Mouse (Mus musculus): ENCODE measurements around the gene AC124108.1. TPM values are rescaled to one million over a fixed set of nuclear protein-coding genes. Genes with fewer than 3 reads are reported as not detected.

The AC124108.1 gene
- polyA plus RNA-seq (2015; fragmentation: Nextera tagmentation; extraction: Ambion mirVana), result 0.52 and 0.69 TPM in 2 replicates

DNA sequence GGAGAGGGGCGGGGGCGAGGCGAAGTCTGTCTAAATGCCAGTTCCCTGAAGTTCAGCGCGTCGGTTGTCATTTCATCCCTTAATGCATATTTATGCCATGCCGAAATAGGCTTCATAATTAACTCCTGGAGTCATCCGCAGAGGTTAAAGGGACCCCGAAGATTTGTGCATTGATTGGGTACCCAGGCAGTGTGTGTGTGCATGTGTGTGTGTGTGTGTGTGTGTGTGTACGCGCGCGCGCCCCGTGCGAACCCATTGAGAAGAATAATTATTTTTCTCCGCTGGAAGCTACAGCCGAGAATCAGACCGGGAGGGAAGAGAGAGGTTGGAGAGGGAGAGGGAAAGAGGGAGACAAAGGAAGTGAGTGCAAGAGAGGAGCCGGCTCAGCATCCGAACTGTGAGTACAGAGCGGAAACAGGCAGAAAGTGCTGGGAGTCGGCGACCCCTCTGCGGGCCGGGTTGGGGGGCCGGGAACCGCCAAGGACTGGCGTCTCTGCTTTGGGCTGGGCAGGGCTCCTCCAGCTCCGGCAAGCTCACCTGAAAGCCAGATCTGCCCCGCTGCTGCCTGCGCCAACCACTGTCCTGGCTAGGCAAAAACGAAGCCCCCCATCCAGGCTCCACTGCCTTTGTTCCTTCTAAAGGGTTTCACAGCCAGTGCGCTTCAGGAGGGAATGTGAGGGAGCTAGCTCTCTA is at the start of gene AC124108.1, which contains the start of gene Lemd1:
AC124108.1 (plus strand) TSS at position 365 of the 693 bp plus-strand sequence.
Lemd1 (plus strand) TSS at position 339 of the 693 bp plus-strand sequence.
- Histone ChIP-seq H3K36me3 (no peaks in the 10 kb centered on the region), H3K9ac (peak within 1 kb of the TSS; percentile 63), H3K4me3 (peak within 1 kb of the TSS; percentile 62), H3K27me3 (peaks cover 81% of the 10 kb centered on the region), H3K27ac (peak within 1 kb of the TSS; percentile 94), H3K9me3 (no peaks in the 10 kb centered on the region), H3K4me1 (peaks cover 58% of the 10 kb centered on the region), H3K4me2 (peak within 1 kb of the TSS; percentile 98)
- WGBS, result under 1% methylated on average over 34 of the region's 34 CpGs
- no peak for ATAC-seq (ENCODE audit: borderline replicate concordance, extremely low read depth, low FRiP score, low TSS enrichment)

GRCm38 (mm10) chr1:132141753-132142152 is 49.5 kb upstream of the AC124108.1 start:
- Histone ChIP-seq H3K27ac (no peak overlapping the region), H3K9ac (no peak overlapping the region), H3K36me3 (no peaks in the 10 kb centered on the region), H3K4me1 (peaks cover 24% of the 10 kb centered on the region), H3K4me3 (no peak overlapping the region), H3K9me3 (no peaks in the 10 kb centered on the region), H3K27me3 (no peaks in the 10 kb centered on the region), H3K4me2 (no peak overlapping the region)
- ATAC-seq (ENCODE audit: borderline replicate concordance, extremely low read depth, low FRiP score, low TSS enrichment), result no peak
- whole genome bisulfite sequencing, result 68% methylated on average over 13 of the region's 13 CpGs

GRCm38 (mm10) chr1:132143079-132143478 is 48.2 kb upstream of the AC124108.1 start:
- no peaks in the 10 kb centered on the region for H3K27me3 ChIP-seq
- H3K4me3 ChIP-seq, result no peak overlapping the region
- H3K9me3 ChIP-seq, result no peaks in the 10 kb centered on the region
- H3K9ac ChIP-seq, result no peak overlapping the region
- 31% methylated on average over 5 of the region's 5 CpGs for WGBS
- H3K36me3 ChIP-seq, result no peaks in the 10 kb centered on the region
- H3K4me2 ChIP-seq, result no peak overlapping the region
- H3K4me1 ChIP-seq, result peaks cover 21% of the 10 kb centered on the region
- H3K27ac ChIP-seq, result no peak overlapping the region
- no peak for ATAC-seq (ENCODE audit: borderline replicate concordance, extremely low read depth, low FRiP score, low TSS enrichment)

GRCm38 (mm10) chr1:132143730-132144129 is 47.5 kb upstream of the AC124108.1 start:
- peaks cover 14% of the 10 kb centered on the region; the same call in 1 of the 2 replicates for H3K4me1 ChIP-seq
- no peaks in the 10 kb centered on the region for H3K9me3 ChIP-seq
- H3K9ac ChIP-seq, result no peak overlapping the region
- ATAC-seq (ENCODE audit: borderline replicate concordance, extremely low read depth, low FRiP score, low TSS enrichment), result no peak
- 64% methylated on average over 4 of the region's 4 CpGs for WGBS
- no peak overlapping the region for H3K27ac ChIP-seq
- H3K4me2 ChIP-seq, result no peak overlapping the region
- no peaks in the 10 kb centered on the region for H3K36me3 ChIP-seq
- no peaks in the 10 kb centered on the region for H3K27me3 ChIP-seq
- H3K4me3 ChIP-seq, result no peak overlapping the region

GRCm38 (mm10) chr1:132144223-132144622 is 47.0 kb upstream of the AC124108.1 start:
- no peaks in the 10 kb centered on the region for H3K27me3 ChIP-seq
- H3K9ac ChIP-seq, result no peak overlapping the region
- no peak overlapping the region for H3K4me2 ChIP-seq
- no peak overlapping the region for H3K27ac ChIP-seq
- H3K4me3 ChIP-seq, result no peak overlapping the region
- H3K4me1 ChIP-seq, result 0 out of 2 replicates have a peak, but pooled peaks cover 10% of the 10 kb centered on the region
- WGBS, result 26% methylated on average over 2 of the region's 2 CpGs
- H3K9me3 ChIP-seq, result no peaks in the 10 kb centered on the region
- no peaks in the 10 kb centered on the region for H3K36me3 ChIP-seq
- no peak for ATAC-seq (ENCODE audit: borderline replicate concordance, extremely low read depth, low FRiP score, low TSS enrichment)

GRCm38 (mm10) chr1:132144837-132145236 is 46.4 kb upstream of the AC124108.1 start:
- H3K27ac ChIP-seq, result no peak overlapping the region

DNA sequence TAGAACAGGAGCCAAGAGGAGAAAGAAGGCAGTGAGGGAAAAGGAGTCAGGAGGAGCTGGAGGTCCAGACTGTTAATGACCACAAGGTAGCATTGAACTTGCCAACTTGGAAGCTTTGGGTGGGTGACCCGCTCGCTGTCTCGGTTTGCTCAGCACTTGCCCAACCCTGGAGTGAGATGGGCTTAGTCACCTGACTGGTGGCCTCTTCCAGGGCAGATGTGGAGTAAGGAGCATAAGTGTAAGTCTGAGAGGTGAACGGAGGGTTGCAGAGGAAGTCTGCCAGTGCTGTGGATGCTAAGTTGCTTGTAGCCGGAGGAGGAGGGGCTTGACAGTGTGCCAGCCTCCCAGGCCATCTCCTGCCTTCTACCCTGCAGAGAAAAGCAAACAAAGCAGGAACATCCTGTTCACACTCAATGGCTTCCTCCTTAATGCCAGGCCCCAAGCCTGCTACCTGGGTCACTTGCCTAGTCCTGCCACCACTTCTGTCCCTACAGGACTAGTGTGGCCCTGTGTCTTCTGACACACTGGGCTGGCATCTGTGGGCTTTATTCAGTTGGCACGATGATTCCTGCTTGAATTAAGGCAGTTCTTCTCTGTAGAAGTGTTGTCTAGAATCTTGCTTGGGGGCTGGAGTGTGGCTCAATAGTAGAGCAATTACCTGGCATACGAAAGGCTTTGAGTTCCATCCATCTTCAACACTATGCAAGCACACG is 45.1 kb upstream of the AC124108.1 start:
- ATAC-seq (ENCODE audit: borderline replicate concordance, extremely low read depth, low FRiP score, low TSS enrichment), result no peak

More at GRCm38 (mm10) chr1:132144837-132145236, 46.4 kb upstream of the AC124108.1 start:
- H3K9ac ChIP-seq, result no peak overlapping the region
- no peaks in the 10 kb centered on the region; the same call in 1 of the 2 replicates for H3K27me3 ChIP-seq
- ATAC-seq (ENCODE audit: borderline replicate concordance, extremely low read depth, low FRiP score, low TSS enrichment), result no peak
- H3K4me2 ChIP-seq, result no peak overlapping the region
- H3K36me3 ChIP-seq, result no peaks in the 10 kb centered on the region
- H3K4me3 ChIP-seq, result no peak overlapping the region
- WGBS, result 70% methylated on average over 3 of the region's 3 CpGs
- H3K9me3 ChIP-seq, result no peaks in the 10 kb centered on the region
- 0 out of 2 replicates have a peak, but pooled peaks cover 10% of the 10 kb centered on the region for H3K4me1 ChIP-seq

GRCm38 (mm10) chr1:132149410-132149809 is 41.8 kb upstream of the AC124108.1 start:
- no peak for ATAC-seq (ENCODE audit: borderline replicate concordance, extremely low read depth, low FRiP score, low TSS enrichment)
- 80% methylated on average over 2 of the region's 2 CpGs for WGBS
- H3K4me1 ChIP-seq, result peaks cover 34% of the 10 kb centered on the region
- no peaks in the 10 kb centered on the region; the same call in 1 of the 2 replicates for H3K27me3 ChIP-seq
- no peaks in the 10 kb centered on the region for H3K9me3 ChIP-seq
- no peaks in the 10 kb centered on the region for H3K36me3 ChIP-seq
- H3K4me2 ChIP-seq, result no peak overlapping the region
- no peak overlapping the region for H3K4me3 ChIP-seq
- no peak overlapping the region for H3K27ac ChIP-seq
- H3K9ac ChIP-seq, result no peak overlapping the region

More for the DNA sequence above, 45.1 kb upstream of the AC124108.1 start:
- 80% methylated on average over 8 of the region's 8 CpGs for WGBS
- H3K9me3 ChIP-seq, result no peaks in the 10 kb centered on the region
- H3K4me1 ChIP-seq, result peaks cover 22% of the 10 kb centered on the region; the same call in 1 of the 2 replicates
- H3K27me3 ChIP-seq, result no peaks in the 10 kb centered on the region; the same call in 1 of the 2 replicates
- H3K27ac ChIP-seq, result no peak overlapping the region
- H3K36me3 ChIP-seq, result no peaks in the 10 kb centered on the region
- H3K4me3 ChIP-seq, result no peak overlapping the region
- no peak overlapping the region for H3K4me2 ChIP-seq
- H3K9ac ChIP-seq, result no peak overlapping the region

GRCm38 (mm10) chr1:132150171-132150570 is 41.1 kb upstream of the AC124108.1 start:
- Histone ChIP-seq H3K9me3 (no peaks in the 10 kb centered on the region), H3K4me3 (no peak overlapping the region), H3K4me2 (no peak overlapping the region), H3K27ac (0 out of 2 replicates have a peak overlapping the region, but pooled peaks have one; percentile 25), H3K36me3 (no peaks in the 10 kb centered on the region), H3K4me1 (peaks cover 34% of the 10 kb centered on the region), H3K27me3 (no peaks in the 10 kb centered on the region; the same call in 1 of the 2 replicates), H3K9ac (no peak overlapping the region)
- ATAC-seq (ENCODE audit: borderline replicate concordance, extremely low read depth, low FRiP score, low TSS enrichment), result peak; percentile 24; the same call in 1 of the 2 replicates
- WGBS, result 43% methylated on average over 1 of the region's 1 CpGs

DNA sequence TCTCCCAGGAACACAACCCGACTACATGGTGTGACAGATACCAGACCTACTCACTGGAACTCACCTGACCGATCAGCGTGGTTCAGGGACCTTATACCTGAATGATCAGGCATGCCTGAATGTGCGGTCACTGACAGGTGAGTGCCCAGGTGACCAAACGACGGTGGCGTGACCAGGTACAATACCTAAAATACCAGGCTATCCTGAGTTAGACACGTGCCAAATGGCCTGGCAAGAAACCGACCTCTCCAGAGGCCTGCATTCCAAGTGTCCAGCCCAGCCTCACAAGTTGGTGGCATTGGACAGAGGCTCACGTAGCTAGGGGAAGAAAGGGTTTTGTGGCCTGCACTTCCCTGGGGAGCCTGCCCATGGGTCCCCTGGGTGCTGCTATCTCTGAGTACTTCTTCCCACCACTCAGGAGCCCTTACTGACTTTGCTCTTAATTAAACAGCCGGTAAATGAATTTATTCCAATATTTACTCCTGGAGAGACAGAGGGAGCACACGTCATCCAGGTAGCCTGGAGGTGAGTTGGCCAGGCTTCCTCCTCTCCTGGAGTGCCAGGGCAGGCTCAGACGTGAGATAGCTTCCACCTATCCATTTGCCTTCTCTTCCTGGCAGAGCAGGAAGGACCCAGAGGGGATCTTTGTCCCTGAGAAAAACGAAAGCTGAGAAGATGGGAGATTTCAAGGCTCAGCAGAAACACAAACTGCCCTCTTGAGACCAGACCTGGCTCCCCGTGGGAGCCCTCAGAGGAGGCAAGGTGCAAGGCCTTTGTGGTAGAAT is 40.2 kb upstream of the AC124108.1 start:
- peak overlapping the region; percentile 25; the same call in 1 of the 2 replicates for H3K27ac ChIP-seq
- 59% methylated on average over 15 of the region's 15 CpGs for WGBS
- H3K9ac ChIP-seq, result no peak overlapping the region; the same call in 1 of the 2 replicates
- ATAC-seq (ENCODE audit: borderline replicate concordance, extremely low read depth, low FRiP score, low TSS enrichment), result no peak
- H3K4me1 ChIP-seq, result peaks cover 32% of the 10 kb centered on the region
- H3K4me2 ChIP-seq, result no peak overlapping the region
- H3K36me3 ChIP-seq, result no peaks in the 10 kb centered on the region
- no peak overlapping the region for H3K4me3 ChIP-seq
- no peaks in the 10 kb centered on the region; the same call in 1 of the 2 replicates for H3K27me3 ChIP-seq
- H3K9me3 ChIP-seq, result no peaks in the 10 kb centered on the region

GRCm38 (mm10) chr1:132151908-132152307 is 39.3 kb upstream of the AC124108.1 start:
- no peak for ATAC-seq (ENCODE audit: borderline replicate concordance, extremely low read depth, low FRiP score, low TSS enrichment)
- Histone ChIP-seq H3K36me3 (no peaks in the 10 kb centered on the region), H3K9me3 (no peaks in the 10 kb centered on the region), H3K4me1 (peaks cover 28% of the 10 kb centered on the region), H3K27ac (0 out of 2 replicates have a peak overlapping the region, but pooled peaks have one; percentile 21), H3K4me2 (no peak overlapping the region), H3K4me3 (no peak overlapping the region), H3K9ac (no peak overlapping the region; the same call in 1 of the 2 replicates), H3K27me3 (no peaks in the 10 kb centered on the region; the same call in 1 of the 2 replicates)
- 35% methylated on average over 2 of the region's 2 CpGs for WGBS

Measured in lung, embryonic 15.5 days (tissue).